Mouse (Mus musculus) spleen, postnatal 4 days (tissue): ENCODE data around the gene Foxo1.

ENCODE experiments used
- DNase-seq, 2 experiments: peaks; one replicate each; pipeline ENCODE4 v3.0.0; 2022; ENCODE audit warnings: low spot score in 2 of 2

Foxo1 gene

DNA sequence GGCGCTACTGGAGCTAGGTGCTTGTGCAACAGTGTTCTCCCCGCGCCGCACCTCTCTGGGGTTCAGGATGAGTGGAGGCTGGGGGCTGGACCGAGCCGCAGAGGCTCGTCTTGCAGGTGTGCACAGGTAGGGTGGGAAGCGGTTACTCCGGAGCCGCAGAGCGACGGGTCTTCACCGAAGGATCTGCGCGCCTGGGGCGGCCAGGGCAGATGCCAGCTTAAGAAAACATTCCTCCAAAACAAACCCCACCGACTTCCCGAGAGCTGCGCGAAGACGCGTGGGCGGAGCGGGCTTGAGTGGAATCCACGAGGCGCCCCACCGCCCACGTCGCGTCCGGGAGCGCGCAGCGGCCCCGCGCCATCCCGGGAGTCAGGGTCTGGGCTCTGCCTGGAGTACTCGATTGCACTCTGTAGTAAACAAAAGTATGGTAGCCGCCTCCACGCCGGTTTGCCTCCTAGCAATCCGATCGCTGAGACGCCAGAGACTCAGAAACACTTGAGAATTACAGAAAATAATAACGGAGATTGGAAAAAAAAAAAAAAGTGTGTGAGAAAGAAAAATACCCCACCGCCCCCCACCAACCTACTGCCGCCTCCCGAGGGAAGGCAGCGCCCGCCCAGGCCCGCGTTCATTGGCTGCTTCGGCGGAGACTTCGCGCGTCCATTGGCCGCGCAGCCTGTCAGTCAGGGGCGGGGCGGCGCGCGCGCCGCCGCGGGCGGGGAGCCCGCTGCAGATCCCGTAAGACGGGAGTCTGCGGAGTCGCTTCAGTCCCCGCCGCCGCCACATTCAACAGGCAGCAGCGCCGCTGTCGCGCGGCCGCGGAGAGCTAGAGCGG is at the start of gene Foxo1:
TSS of gene Foxo1 (plus strand) at position 685 of the 835 bp plus-strand sequence.
- DNase-seq = peak; percentile 83 to 96

GRCm38 (mm10) chr3:52218864-52219263 is 49.3 kb upstream of the Foxo1 start:
- no peak for DNase-seq

GRCm38 (mm10) chr3:52221082-52221481 is 47.1 kb upstream of the Foxo1 start:
- DNase-seq = no peak

- no peak for DNase-seq
Measured at GRCm38 (mm10) chr3:52221931-52222330, 46.2 kb upstream of the Foxo1 start.

- DNase-seq = no peak
Measured at GRCm38 (mm10) chr3:52236488-52236887, 31.6 kb upstream of the Foxo1 start.

- DNase-seq = no peak
Measured at GRCm38 (mm10) chr3:52237136-52237535, 31.0 kb upstream of the Foxo1 start.

DNA sequence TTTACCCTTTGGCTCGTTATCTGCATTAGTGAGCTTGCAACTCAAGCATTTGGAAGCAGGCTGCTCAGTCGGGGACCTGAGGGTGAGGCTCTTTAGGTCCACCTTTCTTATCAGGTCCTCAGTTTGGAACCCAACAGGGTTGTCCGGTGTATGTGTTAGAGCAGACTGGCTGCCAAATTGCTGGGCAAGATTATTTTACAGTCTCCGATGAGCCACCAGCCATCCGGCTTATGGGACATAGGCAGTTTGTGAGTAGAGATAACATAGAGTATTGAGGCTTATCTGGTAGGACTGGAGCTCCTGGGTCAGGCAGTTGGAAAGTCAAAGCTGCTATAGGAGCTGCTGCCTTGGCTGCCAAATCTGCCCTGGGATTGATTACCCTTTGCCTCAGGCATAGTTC is 27.1 kb upstream of the Foxo1 start:
- no peak for DNase-seq

GRCm38 (mm10) chr3:52242457-52243105 is 25.6 kb upstream of the Foxo1 start:
- peak; percentile 56 to 79 for DNase-seq

DNA sequence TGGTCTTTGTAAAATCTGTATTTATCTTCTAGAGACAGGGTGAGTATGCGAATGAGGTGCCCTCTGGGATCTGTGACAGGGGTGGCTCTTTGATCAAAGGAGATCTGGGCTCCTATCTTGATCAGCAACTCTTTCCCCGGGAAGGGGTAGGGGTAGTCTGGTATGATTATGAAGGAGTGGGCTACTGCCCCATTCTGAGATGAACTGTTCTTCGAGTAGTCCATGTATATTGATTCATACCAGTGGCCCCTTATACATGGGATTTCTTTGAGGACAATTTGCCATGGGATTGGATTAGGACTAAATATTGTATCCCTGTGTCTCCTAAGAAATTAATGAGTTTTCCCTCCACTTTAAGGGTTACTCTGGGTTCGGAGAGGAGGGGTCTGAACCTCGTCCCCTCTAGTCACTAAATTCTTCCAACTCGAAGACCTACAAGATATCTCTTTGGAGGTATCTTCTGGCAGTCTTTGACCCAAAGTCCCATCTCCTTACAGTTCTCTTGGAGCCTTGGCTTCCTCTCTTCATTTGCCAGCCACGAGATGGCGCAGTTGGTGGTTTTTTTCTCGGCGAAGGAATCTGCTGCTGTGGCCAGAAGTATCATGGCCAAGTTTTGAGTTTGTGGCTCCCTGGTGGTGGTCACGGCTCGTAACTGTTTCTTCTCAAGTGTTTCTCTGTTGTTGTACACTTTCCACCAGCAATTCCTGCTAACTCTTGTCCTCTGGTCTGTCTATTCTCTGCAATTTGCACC is 24.7 kb upstream of the Foxo1 start:
- DNase-seq = no peak

- no peak for DNase-seq
Measured at GRCm38 (mm10) chr3:52245996-52246830, 21.9 kb upstream of the Foxo1 start.

- no peak for DNase-seq
Measured at GRCm38 (mm10) chr3:52251184-52251583, 17.0 kb upstream of the Foxo1 start.

GRCm38 (mm10) chr3:52253656-52254461 is 14.3 kb upstream of the Foxo1 start:
- no peak for DNase-seq

DNA sequence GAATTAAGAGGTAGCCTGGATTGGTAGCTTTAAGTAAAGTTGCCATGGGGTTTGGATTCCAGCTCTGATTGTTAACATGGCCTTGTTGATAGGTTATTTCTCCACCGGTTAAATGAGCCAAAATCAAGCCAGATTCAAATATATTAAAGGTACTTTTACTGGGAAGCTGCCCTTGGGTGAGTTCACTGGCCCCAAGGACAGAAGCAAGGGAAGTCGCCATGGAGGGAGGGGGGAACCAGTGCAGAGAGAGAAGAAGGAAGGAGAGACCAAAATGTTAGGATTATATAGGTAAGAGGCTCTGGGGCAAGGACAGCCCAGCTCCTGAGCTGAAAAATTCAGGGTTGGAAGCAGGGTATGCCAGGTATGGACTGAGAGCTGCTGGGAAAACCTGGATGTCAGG is 13.6 kb upstream of the Foxo1 start:
- no peak for DNase-seq

GRCm38 (mm10) chr3:52257782-52258441 is 10.2 kb upstream of the Foxo1 start:
- DNase-seq = peak; percentile 26 to 69

DNA sequence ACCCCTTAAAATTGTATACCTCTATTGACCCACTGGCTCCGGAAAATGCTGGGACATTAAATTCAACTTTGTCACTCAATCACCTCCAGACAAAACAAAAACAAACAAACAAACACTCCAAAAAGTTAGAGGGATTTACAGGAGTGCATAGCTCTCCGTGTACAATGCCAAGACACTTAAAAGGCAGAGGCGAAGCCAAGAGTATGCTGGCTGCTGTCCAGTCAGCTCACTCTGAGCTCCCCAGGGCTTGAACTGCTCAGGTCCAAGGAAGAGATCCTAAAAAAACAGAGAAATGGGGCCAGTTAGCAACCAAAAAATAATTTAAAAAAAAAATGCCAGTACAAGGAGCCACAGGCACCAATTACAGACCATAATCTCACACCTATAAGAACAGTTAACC is 9.6 kb upstream of the Foxo1 start:
- DNase-seq = no peak

DNA sequence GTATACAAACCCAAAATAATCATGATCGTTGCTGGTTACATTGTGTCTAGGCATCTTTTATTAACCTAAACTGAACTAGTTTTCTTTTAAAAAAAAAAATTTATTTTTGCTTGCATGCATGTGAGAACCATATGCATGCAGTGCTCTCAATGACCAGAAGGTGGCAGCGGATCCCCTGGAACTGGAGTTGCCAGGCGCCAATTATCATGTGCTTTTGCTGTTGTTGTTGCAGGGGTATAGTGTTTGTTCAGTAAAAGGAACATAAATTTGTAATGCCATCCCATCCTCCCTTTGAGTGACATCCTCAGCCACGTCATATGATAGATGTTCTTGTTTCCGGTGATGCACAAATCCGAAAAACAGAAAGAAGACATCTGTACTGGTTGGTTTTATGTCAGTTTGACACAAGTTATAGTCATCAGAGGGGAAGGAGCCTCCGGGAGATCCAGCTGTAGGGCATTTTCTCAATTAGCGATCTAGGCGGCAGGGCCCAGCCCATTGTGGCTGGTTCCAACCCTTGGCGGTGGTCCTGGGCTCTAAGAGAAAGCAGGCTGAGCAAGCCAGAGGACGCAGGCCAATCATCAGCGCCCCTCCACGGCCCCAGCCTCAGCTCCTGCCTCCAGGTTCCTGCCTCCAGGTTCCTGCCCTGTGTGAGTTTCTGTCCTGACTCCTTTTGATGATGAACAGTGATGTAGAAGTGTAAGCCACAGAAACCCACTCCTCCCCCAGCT is 5.5 kb upstream of the Foxo1 start:
- DNase-seq = peak; percentile 74 to 88

GRCm38 (mm10) chr3:52264354-52264753 is 3.8 kb upstream of the Foxo1 start:
- DNase-seq = no peak

DNA sequence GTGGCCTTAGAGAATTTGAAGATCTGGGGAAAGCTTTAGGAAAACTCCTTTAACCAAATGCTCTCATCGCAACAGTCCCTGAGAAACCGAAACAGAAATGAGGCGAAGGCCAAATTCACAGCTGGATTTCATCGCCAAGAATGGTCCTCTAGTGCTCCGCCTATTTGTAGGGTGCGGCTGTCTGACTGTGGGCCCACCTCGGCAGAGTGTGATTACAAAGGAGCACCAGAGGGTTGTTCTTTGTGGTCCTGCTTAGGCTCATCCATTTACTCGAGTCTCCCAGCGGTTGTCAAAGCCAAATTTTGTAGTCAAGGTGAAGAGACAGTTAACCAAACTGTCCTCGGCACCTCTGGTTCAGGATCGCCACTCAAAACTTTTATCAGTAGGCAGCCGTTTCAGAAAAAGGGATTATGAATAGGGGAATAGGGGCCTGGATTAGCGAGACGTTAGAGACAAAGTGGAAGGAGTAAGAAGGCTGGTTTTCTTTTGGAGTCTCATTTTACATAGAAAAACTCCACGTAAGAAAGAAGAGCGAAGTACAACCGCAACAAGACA is 1.5 kb upstream of the Foxo1 start:
- no peak for DNase-seq

DNA sequence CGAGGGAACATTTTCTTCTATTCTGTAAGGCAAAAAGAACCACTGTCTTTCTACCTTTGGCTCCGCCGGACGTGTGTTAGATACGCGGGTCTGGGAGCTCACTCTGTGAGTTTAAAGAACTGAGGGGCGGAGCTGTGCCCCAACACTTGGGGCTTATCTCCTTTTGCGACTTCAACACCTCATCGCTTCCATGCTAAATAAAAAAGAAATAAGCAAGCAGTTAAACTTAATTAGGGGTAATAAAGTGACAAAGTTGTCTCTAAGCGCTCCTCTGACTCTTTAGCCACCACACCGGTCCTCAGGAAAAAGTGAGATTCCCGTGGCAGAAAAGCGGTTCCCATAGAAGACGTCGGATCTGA is 864 bp upstream of the Foxo1 start:
- DNase-seq = peak in 1 of 2 experiments; percentile 24

DNA sequence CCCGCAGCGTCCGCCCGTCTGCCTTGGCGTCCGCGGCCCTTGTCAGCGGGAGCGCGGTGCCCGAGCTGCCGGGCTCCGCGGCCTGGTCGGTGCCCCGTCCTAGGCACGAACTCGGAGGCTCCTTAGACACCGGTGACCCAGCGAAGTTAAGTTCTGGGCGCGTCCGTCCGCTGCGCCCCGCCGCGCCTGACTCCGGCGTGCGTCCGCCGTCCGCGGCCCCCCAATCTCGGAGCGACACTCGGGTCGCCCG is 276 bp downstream of the Foxo1 start:
- DNase-seq = peak in 1 of 2 experiments; percentile 27
